Mouse (Mus musculus): ENCODE results near the gene Vwa7.
"Not testable (repeated sequence)": the region's sequence is repeated elsewhere in the genome, so short reads cannot be mapped to it uniquely, and the experiment has no call there.

DNA sequence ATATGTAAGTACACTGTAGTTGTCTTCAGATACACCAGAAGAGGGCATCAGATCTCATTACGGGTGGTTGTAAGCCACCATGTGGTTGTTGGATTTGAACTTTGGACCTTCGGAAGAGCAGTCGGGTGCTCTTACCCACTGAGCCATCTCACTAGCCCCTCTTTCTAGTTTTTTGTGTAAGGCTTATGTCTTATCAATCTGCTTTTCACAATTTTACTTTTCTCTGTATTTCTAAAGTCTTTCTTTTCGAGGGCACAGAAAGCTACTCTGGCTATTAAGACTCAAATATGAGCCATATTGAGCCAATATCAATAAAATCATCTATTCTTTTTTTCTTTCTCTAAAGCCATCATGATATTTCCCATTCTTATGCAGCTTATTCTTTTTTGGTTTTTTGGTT is 21.2 kb upstream of the Vwa7 start:
- TF ChIP-seq CTCF, EP300 (IDR thresholded peaks at IDR 0.05): not testable (repeated sequence)
